Mouse (Mus musculus) lung, adult 2 months (tissue): ENCODE results near the gene Mgst3.

ENCODE experiments used
- CTCF ChIP-seq: fragments of 200-500 bp; IDR thresholded peaks from 2 replicates; pipeline ENCODE4 v1.5.1; 2011; ENCODE audit warnings: mild to moderate bottlenecking, low read length, control low read depth; ENCODE audit not compliant: insufficient read depth
- POLR2A ChIP-seq: fragments of 200-500 bp; IDR thresholded peaks from 2 replicates; pipeline ENCODE4 v1.6.1; 2011; ENCODE audit warnings: low read depth, mild to moderate bottlenecking, control low read depth, low read length, borderline replicate concordance; ENCODE audit errors: extremely low read depth

- no peak for TF ChIP-seq CTCF
- TF ChIP-seq POLR2A: no peak
Measured at GRCm38 (mm10) chr1:167391241-167391640, 2.4 kb downstream of the Mgst3 start.
